Mouse (Mus musculus) adrenal gland, adult 2 months (tissue): ENCODE measurements around the gene Mtmr11. TPM values are rescaled to one million over a fixed set of nuclear protein-coding genes. Genes with fewer than 3 reads are reported as not detected.
"Not testable (repeated sequence)": the region's sequence is repeated elsewhere in the genome, so short reads cannot be mapped to it uniquely, and the experiment has no call there.

Source experiments
- DNase-seq: peaks from one replicate; pipeline ENCODE4 v3.0.0; 2021
- polyA plus RNA-seq: library from polyadenylated mRNA; depleted of rRNA; stranded (reverse); fragments of >200 nt; gene quantifications from 2 replicates; pipeline ENCODE4 v1.2.3, GENCODE M21; 2012
- total RNA-seq, 2 experiments: library from RNA; stranded (reverse); gene quantifications; 2 replicates each; pipeline ENCODE4 v1.2.3; 2021

The Mtmr11 gene
- total and polyA plus RNA-seq, 3 experiments = 15.0 to 34.6 (median 27.4) TPM

GRCm38 (mm10) chr3:96172197-96173178 lies 10.7 kb downstream of the Mtmr11 start, which contains the start of gene Sf3b4:
TSS of gene Sf3b4 (plus strand) at chr3:96172332.
- peak; percentile 92 for DNase-seq

GRCm38 (mm10) chr3:96173185-96173584 lies 11.4 kb downstream of the Mtmr11 start:
- DNase-seq = no peak

GRCm38 (mm10) chr3:96174042-96174441 lies 12.2 kb downstream of the Mtmr11 start:
- DNase-seq = not testable (repeated sequence)

DNA sequence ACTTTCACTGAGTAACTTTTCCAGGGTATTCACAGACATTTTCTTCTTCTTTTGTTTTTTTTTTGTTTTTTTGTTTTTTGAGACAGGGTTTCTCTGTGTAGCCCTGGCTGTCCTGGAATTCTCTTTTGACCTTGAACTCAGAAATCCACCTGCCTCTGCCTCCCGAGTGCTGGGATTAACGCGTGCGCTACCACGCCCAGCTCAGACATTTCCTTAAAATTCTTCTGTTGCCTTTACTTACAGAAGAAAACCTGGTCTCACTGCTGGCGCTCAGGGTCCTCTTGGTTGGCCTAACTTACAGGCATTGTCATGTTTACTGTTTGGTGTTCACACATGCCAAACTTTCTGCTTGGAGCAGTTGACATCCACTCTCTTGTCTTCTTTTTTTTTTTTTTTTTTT lies 13.4 kb downstream of the Mtmr11 start:
- DNase-seq = no peak

GRCm38 (mm10) chr3:96178427-96178826 lies 16.6 kb downstream of the Mtmr11 start:
- no peak for DNase-seq

DNA sequence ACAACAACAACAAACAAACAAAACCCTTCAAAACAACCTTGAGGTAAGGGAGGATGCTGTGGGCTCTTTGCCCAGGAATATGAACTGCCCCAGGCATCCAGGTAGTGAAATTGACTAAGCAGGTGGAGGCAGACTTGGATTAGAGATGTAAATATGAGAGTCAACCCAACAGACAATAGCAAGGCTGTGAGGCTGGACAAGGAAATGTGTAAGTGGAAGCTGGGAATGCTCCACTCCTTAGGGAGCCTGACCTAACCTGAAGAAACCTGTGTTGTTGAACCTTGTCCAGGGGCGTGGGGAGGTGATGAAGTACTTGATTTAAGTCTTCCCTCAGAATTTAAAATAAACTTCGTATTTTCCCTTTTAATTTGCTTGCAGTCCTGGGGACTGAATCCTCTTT lies 17.1 kb downstream of the Mtmr11 start:
- no peak for DNase-seq

DNA sequence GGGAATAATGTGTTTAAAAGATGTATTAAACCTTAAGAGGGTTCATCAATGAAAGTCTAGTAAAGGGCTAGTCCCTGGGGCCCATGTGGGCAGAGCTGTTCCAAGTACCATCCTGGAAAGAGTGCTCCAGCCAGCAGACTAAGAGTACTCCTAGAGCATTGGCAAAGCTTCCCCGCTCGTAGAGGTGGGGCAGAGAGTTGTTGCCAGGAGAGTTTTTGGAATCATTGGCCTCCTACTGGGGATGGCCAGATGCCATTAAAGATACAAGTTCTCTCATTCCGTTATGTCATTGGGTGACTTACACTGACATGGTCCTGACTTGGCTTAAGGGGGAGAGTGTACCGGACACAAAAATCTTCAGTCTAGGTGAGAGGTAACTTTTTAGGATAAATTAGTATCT lies 17.7 kb downstream of the Mtmr11 start:
- DNase-seq = peak; percentile 66

GRCm38 (mm10) chr3:96180727-96181477 lies 19.1 kb downstream of the Mtmr11 start, which contains the start of gene Sv2a:
TSS of gene Sv2a (plus strand) at chr3:96181151.
- peak; percentile 47 for DNase-seq

DNA sequence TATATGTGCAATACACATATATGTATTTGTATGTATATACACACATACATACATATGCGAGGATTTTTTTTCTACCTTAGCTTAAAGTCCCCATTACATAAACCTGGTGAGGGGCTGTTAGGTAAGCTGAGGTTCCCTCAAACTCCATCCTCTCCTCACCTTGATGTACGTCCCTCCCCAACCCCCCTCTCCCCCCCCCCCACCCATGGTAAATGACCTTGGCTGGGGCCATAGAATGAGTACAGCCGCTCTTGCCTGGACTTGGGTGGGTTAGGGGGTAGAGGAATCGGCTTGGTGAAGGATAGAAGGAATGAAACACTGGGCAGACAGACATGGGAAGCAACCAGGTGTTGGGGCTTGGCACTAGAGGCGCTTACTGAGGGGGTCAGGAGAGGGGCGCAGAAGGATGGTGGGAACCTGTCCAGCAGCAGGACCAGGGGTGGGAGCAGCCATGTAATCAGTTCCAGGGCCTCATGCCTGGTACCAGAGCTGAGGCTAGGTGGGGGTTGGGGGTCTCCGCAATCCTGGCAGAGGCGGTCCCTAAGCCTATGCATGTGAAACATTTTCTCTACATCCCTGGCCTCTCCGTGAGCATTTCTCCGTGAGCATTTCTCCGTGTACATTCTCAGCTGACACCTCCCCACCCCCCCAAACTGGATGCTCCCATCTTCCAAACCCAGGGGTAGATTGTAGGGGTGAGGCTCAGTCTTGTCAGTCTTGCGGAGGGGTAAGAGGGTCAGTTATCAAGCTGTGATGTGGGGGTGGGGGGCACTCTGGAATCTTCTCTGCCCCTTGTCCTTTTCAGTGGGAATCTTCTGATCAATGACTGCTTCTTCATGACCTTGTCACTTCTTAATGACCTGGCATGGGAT lies 19.9 kb downstream of the Mtmr11 start:
- no peak for DNase-seq

DNA sequence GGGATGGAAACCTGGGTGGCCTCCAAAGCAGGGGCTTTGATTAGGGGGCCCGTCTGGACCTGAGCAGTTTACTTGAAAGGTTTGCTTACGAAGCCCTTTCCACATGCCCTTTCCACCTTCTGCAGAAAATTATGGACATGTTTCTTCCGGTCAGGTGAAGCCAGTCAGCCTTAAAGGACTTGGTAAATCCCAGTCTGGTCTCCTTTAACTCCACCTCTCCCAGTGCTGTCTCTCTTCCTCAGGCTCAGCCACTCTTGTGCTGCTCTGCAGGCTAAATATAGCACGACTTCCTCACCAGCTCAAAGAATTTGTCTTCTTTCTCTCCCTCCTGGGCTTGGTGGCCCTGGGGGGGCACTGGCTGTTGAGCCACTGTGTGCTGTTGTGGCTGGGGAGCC lies 20.6 kb downstream of the Mtmr11 start:
- no peak for DNase-seq

DNA sequence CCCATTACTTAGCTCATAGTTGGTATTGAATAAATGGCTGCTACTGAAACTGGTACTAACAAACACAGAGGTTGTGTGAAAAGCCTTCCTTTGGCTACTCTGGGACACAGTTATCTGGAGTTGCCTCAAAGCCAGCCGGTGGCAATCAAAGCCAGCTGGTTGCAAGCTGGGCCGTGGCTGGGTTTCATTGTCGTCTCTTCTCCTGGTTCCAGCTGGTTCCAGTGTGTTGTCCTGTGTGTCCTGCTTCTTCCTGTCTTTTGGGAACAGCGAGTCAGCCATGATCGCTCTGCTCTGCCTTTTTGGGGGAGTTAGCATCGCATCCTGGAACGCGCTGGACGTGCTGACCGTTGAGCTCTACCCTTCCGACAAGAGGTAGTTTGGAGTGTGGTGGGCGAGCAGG lies 31.2 kb downstream of the Mtmr11 start:
- no peak for DNase-seq

- DNase-seq = no peak
These were observed 33.2 kb downstream of the Mtmr11 start for GRCm38 (mm10) chr3:96194966-96195365.

DNA sequence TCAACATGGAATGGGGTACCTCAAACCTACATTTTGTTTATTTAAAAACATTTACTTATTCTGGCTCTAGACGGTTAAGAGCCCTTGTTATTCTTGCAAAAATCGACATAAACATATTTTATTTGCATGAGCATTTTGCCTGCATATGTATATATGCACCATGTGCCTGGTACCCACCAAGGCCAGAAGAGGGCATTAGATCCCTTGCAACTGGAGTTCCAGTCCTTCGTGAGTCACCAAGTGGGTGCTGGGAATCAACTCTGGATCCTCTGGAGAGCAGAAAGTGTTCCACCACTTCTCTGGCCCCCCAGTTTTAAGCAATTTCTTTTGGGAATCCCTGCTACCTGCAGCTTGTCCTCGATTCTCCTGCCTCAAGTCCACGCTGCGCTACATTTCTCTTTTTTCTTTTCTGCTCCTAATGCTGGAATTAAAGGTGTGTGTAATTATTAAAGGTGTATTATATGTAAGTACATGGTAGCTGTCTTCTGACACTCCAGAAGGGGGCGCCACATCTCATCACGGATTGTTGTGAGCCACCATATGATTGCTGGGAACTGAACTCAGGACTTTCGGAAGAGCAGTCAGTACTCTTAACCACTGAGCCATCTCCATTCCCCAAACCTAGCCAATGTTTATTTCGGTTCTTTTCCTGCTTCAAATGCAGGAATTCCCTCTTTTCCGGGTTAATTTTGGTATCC lies 34.0 kb downstream of the Mtmr11 start:
- DNase-seq = no peak

GRCm38 (mm10) chr3:96196437-96197128 lies 34.8 kb downstream of the Mtmr11 start:
- DNase-seq = no peak

DNA sequence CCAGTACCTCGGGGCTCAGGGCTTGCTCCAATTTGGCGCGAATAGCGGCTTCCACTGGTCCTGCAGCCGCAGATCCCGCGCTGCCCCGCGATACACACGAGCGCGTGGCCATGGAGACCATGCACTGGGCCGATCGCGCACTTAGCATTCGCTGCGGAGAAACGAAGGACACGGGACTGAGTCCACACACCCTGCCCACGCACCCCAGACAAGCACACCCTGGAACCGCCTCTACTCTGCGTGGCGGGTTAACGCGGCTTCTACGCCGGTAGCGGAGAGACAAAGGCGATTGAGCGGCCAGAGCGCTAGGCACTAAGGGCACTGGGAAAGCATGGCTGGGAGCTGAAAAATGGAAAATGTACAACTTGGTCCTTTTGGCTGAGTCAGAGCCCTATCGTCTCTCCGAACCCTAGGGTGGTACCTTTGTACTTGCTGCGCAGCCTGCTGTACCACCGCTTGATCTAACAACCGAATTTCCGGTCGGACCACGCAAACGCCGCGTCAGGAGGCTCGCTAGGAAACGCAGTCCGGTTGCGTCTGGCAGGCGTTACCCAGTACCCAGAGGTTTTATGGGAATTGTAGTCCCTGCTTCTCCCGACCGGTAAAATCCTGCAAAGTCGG lies 35.4 kb downstream of the Mtmr11 start:
- peak; percentile 93 for DNase-seq

DNA sequence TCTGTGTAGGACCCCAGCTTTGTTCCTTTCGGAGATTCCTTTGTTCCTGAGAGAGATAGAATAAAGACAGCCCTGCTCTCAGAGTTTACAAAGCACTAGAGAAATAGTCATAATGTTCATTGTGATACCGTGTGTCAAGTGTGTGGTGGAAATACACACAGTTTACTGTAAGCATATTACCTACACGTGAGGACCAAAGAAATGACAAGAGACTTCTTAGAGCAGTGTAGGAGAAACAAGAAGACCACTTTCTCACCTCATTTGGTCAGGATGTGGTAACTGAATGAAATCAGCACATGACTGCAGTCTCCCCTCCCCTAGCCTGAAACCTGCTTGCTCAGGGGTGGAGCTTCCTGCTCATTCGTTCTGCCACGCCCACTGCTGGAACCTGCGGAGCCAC lies 36.4 kb downstream of the Mtmr11 start:
- peak; percentile 11 for DNase-seq

DNA sequence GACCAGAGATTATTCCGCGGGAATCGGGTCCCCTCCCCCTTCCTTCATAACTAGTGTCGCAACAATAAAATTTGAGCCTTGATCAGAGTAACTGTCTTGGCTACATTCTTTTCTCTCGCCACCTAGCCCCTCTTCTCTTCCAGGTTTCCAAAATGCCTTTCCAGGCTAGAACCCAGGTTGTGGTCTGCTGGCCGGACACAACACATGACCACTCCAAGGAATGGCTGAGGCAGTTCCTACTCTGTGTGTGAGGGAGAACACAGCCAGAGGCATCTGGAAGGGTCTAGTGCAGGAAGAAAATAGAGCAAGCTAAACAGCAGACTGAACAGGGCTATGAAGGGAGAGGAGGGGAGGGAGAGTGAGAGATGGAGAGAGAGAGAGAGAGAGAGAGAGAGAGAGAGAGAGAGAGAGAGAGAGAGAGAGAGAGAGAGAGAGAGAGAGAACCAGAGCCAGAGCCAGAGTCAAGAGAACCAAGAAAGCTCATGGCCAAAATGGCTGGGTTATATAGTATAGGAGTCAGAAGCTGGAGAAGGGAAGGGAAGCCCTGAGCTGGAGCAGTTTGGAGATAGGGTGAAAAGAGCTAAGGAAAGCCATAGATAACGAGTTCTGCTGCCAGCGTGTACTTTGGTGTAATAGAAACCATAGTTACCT lies 36.9 kb downstream of the Mtmr11 start:
- DNase-seq = not testable (repeated sequence)

- no peak for DNase-seq
These were observed 37.9 kb downstream of the Mtmr11 start for GRCm38 (mm10) chr3:96199731-96200130.

GRCm38 (mm10) chr3:96207819-96208218 lies 46.0 kb downstream of the Mtmr11 start:
- DNase-seq = no peak

- DNase-seq = peak; percentile 45
These were observed 47.4 kb downstream of the Mtmr11 start for GRCm38 (mm10) chr3:96209242-96209641.
